Mouse (Mus musculus) kidney, adult 9 months (tissue): ENCODE measurements around the gene Aldh16a1.
"Not testable (repeated sequence)": the region's sequence is repeated elsewhere in the genome, so short reads cannot be mapped to it uniquely, and the experiment has no call there.

ENCODE experiments used
- DNase-seq: peaks from one replicate; pipeline ENCODE4 v3.0.0; 2022

Aldh16a1 gene

DNA sequence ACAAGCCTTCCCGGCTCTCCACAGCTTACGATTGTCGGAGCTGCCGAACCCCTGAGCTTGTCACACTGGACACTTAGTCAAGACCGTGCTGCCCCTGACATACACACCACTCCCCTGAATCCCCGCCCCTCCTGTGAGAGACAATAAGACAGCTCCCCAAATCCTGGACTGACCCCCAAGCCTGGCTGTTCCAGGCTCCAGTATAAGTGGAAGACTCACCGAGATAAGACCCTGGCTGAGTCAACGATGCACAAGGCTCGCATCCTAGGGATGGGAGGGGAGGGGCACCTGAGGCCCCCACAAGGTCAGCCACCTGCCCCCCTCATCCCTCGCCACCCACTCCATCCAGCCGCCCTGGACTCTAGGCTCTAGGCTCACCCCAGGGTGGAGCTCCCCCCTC, 22.5 kb downstream of the Aldh16a1 start:
- DNase-seq, result no peak

DNA sequence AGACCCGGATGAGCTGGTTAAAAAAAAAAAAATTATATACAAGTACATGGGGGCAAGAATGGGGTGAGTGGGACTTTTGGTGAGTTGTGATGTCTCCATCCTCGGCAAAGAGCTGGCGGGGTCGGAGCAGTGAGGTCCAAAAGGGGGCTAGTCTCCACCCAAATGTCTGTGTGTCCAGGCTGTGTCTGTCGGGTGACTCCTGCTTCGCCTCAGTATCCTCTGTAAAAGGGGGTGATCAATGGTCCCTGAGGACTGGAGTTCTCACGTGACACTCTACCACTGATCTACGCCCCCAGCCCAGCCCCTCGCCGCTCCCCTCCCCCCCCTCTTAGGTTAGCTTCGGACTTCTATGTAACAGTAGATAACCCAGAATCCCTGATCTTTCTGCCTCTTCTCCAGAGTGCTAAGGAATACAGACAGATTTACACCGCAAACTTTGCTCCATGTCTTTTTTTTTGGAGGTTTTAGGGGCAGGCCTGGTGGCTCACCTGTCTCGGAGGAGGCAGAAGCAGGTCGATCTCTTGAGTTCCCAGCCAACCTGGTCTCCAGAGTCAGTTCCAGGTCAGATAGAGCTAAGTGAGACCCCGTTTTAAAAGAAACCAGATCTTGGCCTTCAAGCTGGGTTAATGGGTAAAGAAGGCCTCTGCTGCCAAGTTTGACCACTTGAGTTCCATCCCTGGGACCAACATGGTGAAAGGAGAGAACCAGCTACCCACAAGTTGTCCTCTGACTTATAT, 24.4 kb downstream of the Aldh16a1 start:
- DNase-seq, result no peak

DNA sequence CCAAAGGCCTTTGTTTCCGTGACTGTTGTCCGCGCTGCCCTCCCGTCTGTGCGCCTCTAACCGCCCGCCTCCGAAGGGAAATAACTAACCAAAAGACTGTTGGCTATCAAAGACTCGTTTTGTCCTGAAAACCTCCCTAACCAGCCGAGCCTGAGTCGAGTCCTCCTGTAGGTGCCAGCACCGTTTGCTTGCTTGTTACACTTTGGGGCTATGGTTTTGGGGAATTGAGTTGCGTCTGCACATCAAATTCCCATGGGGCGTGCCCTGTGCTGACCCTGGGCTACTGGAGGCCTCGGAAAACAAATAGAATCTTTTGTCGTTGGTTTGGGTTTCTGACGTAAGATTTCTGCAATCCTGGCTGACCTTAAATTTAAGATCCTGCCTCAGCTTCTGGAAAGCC, 25.1 kb downstream of the Aldh16a1 start:
- DNase-seq, result no peak

DNA sequence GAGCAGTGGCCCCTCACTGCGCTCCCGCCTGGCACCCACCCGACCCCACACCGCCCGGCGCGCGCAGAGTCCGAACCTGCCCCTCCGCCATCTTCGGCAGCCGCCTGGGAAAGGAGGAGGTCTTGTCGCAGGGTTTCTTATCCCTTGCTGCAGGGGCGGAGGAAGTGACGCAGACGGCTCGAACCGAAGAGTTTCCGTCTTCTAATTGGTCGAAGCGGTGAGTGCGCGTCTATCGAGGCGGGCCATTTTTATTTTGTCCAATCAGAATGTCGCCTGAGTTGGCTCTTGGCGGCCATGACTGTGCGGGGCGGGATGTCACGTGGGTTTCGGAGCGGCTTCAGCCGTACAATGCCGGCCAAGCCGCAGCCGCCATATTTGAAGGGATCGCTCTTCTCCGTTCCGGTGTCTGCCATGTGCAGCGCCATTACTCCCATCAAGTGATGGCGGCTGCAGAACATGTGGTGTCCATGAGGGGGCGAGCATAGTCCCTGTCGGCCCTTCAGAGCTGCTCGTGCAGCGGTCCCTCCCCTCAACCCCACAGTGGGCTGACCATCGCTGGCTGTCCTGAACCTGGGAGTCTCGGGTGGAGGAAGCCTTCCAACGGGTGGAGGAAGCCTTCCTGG, 25.6 kb downstream of the Aldh16a1 start, which contains the start of gene Rpl13a:
Gene Rpl13a, minus strand, starts transcription at position 138 of the 623 bp plus-strand sequence.
- peak; percentile 100 for DNase-seq

DNA sequence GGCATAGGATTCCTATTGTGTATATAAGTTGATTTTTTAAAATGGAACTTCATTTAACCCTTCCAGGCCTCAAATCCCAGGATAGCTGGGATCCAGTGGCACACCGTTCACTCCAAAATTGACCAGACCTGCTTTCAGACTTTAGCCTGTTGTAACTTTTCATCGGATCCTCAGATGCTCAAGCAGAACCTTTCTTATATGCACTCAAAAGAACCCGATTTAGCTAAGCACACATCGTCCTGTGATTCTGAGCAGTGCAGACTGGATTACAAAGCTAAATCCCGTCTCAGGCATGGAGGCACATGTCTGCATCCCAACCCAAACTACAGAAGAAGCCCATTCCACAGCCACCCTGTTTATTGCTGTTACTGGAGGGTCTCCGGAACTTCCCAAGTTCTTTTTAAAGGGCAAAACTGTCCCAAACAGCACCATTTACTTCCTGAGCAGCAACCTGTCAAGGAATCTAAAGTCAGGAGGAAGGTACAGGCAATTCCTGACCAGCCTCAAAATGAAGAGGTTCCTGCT, 26.6 kb downstream of the Aldh16a1 start:
- no peak for DNase-seq

DNA sequence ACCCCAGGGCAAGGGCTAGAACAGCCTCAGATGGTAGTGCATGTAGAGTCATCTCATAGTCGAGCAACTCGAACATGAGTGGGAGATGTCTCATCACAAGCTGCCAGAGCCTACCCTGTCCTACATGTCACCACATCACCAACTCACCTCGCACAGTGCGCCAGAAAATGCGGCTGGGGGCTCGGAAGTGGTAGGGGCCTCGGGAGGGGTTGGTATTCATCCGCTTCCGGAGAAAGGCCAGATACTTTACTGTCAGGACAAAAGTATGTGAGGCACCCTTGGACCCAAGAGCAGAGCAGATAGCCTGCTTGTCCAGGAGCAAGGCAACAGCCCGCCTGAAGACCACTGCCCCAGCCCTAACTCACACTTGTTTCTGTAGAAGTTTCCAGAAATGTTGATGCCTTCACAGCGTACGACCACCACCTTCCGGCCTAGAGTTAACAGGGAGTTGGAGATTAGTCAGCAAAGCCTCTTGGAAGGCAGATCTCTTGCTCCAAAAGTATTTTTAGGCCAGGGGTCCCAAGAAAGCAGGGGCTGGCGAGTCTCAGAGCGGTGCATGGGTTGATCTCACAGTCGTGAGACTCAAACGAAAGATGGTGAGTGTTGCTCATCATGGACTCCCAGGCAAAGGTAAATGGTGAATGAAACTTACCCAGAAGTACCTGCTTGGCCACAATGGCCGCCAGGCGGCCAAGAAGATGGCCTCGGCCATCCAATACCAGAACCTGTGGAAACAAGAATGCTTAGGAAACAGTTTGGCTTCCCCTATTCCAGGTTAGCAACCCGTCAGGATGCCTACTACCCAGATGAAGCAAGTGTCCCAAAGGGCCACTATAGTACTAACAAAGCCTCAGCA, 27.3 kb downstream of the Aldh16a1 start:
- DNase-seq, result no peak

DNA sequence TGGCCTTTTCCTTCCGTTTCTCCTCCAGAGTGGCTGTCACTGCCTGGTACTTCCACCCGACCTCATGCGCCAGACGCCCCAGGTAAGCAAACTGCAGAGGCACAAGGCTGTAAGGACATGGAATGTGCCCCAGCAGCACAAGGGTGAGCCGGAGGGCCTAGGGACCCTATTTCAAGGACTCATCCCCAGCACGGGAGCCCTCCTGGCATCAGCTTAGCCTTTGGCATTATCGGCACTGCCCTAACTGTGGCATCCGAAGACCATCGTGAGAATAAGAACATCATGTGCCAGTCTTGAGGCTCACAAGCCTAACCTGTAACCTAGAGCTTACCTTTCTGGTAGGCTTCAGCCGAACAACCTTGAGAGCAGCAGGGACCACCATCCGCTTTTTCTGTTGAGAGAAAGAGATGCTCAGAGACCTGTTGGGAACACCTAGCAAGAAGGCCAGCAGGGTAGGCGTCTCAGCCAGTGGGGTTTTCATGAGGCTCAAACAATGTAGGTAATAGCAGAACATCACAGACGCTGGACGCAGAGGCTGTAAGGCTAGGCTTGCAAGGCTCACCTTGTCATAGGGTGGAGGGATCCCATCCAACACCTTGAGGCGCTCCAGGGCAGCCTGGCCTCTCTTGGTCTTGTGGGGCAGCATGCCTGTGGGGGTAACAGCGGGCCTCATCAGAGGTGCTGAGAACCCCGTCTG, 28.1 kb downstream of the Aldh16a1 start:
- DNase-seq, result no peak

DNA sequence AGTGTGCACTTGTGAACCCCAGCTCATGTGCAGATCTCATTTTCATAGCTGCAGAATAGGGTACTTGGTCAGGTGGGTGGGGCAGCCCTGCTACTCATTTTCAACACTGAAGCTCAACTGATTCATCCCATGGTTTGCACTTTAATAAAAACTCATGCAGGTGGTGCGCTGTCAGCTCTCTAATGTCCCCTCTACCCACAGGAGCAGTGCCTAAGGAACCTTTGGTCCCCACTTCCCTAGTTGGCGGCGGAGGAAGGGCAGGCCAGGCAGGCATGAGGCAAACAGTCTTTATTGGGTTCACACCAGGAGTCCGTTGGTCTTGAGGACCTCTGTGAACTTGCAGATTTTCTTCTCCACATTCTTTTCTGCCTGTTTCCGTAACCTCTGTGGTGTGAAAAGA, 28.7 kb downstream of the Aldh16a1 start:
- not testable (repeated sequence) for DNase-seq

DNA sequence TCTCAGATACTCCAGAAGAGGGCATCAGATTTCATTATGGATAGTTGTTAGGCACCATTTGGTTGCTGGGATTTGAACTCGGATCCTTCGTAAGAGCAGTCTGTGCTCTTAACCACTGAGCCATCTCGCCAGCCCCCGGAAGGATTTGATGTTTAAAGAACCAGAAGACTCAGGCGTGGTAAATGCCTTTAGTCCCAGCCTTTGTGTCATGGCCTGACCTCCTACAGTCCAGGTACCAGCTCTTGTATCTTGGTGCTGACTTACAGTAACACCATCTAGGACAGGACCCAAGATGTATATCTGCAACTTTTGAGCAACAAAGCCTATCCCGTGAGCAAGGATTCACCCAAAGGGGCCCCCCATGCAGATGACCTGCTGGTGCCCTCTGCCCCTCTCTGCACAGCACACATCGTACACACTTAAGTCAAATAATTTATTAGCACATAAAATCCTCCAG, 29.2 kb downstream of the Aldh16a1 start:
- no peak for DNase-seq

DNA sequence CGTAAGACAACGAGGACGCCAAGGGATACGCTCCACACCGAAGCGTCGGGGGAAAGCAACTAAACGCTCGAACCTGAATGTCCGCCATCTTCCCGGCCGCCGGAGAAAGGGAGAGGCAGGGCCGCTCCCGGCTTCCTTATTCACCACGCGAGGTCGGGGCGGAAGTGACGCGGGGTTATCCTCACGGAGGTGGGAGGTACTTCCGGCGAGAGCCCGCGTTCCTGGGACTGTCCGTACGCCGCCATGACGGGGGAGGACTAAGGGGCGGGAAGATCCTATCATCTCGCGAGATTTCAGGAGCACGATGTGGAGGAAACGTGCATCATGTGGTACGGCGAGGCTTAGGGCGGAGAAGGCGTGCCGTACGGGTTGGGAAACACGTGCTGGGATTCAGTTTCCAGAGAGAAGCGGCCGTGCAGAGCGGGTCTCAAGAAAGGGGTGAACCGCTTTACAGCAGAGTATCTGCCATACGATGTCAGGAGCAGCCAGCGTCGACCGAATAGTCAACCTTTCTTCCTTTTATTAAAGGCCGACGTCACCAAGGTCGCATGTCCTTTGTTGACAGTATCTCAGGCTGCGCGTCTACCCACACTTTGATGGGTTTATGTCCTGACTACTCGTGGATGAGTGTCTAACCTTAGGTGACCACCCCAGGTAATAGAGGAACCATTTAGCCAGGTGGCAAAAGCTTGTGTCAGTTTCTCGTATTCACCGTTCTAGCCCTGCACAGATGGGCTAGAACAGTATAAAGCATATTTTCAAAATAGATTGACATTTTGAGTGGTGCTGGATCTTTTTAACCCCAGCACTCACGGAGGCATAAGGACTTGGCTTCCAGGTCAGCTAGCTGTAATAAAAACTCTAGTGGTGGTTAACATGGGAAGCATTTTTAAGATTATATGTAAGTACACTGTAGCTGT, 29.9 kb downstream of the Aldh16a1 start, which contains the start of gene Rps11:
Gene Rps11, minus strand, starts transcription at position 216 of the 920 bp plus-strand sequence.
- DNase-seq, result peak; percentile 99

DNA sequence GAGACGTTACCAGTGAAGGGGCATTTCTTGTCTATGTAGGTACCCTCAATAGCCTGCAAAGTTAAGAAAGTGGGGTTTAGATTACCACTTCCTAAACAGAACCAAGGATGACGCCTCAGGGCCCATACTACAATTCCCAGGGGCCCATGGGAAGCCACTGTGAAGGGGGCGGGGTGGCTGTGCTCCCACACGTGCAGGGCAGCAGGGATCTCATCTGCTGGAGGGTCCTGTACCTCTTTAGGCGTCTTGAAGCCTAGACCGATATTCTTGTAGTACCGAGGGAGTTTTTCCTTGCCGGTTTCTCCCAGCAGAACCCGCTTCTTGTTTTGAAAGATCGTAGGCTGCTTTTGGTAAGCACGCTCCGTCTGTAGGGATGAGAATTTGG, 31.2 kb downstream of the Aldh16a1 start:
- DNase-seq, result no peak

DNA sequence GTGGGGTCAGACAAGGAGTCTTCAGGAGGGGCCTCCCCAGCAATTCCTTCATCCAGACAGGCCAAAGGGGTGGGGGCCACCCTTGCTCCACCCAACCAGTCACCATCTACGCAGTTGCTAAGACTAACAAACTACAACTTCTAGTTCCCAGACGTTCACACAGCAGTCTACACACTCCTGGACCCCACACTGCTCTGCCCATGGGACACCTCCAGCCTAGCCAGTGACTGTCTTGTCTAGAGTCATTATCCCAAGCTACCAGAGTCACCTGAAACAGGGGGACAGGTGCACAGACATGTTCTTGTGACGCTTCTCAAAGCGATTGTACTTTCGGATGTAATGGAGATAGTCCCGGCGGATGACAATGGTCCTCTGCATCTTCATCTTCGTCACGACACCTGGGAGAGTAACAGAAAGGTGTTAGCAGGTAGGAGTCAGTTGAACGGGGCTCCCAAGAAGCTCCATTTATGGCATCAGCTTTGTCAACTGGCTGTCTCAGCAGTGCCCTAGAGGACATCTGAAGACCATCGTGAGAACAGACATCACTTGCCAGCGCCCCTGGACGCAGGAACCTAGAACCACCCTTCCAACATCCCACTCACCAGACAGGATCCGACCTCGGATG, 31.7 kb downstream of the Aldh16a1 start:
- no peak for DNase-seq

DNA sequence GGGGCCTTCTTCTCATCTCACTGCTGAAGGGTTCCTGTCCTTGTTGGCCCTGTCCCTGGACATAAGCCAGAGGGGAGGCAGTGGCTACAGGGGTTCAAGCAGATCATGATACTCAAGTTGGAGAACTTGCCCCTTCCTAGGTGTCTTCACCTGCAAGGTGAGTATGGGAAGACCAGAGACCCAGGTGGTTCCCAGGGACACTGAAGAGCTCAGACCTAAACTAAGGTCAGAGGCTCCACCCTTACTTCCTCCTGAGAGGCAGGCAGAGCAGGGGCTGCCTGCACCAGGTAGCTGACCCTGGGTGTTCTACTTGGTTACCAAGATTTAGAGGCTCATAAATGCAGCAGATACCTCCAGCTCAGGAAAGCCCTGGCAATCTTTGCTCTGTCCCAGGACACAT, 32.4 kb downstream of the Aldh16a1 start:
- no peak for DNase-seq

DNA sequence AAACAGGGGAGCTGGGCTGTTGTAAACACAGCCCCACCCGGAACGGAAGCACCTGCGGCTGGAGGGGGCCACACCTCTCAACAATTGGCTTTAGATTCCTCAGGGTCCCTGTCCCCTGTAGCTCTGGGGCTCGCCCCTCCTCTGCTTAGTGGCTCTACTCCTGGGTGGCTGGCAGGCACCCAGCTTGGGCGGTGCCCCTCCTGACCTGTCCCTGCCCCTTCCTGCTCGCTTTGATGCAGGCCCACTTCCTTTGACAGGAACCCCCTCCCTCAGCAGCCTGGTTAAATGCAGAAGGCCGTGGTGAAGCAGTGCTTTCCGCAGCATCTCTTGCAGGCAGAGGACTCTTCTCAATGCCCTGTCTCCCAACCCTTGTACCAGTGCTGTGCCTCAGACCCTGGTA, 33.0 kb downstream of the Aldh16a1 start:
- no peak for DNase-seq

DNA sequence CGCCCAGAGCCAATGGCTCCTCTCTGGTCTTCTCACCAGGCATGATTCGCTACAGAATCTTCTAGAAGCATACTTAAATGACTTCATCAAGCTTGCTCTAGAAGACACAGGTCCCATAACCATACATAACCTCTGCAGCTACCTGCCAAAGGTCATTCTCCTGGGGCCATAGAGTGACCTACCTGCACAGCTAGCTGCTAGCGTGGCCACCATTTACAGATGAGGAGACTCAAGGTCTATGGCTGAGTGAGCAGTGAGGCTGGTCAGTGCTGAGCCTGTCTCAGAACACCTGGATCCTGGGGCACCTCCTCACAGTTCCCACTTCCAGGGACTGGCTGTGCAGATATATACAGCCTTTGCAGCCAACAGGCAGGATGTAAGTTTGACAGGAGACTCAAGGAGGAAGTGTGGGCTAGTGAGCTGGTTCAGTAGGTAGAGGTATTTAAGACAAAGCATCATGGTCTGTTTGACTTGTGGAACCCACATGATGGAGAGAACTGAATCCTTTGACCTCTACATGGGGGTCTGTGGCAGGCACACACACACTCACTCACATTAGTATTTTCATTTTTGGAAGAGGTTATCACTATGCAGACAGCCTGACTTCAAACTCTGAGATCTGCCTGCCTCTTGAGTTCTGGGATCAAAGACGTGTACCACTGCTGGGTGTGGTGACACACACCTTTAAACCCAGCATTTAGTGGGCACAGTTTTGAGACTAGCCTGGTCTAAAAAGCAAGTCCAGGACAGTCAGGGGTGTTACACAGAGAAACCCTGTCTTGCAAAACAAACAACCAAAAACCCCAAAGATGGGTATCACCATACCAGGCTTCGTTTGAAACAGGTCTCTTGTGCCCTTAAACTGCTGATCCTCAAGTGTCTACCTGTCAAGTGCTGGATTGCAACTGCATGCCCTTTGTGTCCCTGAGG, 34.3 kb downstream of the Aldh16a1 start:
- no peak for DNase-seq

DNA sequence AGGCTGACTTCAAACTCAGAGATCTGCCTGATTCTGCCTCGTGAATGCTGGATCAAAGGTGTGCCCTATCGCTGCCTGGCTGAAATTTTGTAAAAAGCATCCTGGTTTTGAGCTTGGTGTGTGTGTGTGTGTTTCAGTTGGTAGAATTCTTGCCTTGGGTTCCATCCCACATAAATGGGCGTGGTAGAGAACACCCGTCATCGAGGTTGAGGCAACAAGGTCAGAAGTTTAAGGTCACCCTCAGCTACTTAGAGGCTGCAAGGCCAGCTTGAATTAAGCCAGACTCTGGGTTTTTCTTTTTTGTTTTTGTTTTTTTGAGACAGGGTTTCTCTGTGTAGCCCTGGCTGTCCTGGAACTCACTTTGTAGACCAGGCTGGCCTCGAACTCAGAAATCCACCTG, 36.0 kb downstream of the Aldh16a1 start:
- DNase-seq, result no peak

DNA sequence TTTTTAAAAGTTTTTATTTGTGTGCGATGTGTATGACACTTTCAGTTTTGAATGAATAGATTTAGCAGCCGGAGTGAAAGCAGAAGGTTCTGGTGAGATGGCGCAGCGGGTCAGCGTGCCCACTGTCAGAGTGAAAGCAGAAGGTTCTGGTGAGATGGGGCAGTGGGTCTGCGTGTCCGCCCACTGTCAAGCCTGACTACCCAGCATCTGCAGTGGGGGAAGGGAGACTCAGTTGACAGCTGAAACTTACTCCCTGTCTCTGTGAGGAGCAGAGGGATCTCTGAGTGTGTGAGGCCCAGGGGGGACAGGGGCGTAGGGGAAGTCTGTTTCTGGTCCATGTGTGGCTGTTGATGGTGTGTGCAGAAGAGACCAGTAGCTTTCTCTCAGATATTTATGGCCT, 36.8 kb downstream of the Aldh16a1 start:
- DNase-seq, result no peak

DNA sequence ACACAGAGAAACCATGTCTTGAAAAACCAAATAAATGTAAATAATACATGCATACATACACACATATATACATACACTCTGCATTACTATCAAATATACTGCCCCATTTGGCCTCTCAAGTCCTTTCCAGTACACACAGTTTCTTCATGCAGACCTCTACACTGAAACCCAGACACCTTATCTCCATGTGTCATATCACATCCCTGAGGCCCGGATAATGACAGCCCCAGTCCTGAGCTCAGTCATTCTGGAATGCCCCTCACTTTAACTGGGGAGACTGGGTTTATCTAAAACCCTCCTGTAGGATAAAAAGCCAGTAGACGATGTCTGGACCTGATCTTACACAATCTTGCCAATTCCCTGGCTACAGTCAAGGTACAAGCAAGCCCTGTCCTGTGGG, 40.9 kb downstream of the Aldh16a1 start:
- DNase-seq, result no peak

DNA sequence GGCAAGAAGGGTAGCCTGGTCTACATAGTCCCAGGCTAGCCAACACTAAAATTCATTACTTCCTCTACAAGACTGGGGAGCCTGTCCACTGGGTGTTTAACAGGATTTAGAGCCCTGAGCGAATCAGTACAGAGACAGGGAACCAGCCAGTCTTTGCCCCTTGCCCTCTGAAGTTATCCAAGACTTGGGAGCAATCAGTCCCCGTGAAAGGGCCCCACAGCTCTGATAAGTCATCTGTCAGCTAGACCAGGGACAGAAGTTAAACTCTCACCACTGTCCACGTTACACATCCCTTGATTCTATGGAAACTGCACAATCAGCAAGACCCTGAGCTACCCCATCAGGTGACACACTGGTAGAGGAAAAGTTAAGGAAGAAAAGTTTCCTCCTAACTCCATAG, 41.9 kb downstream of the Aldh16a1 start:
- DNase-seq, result no peak

DNA sequence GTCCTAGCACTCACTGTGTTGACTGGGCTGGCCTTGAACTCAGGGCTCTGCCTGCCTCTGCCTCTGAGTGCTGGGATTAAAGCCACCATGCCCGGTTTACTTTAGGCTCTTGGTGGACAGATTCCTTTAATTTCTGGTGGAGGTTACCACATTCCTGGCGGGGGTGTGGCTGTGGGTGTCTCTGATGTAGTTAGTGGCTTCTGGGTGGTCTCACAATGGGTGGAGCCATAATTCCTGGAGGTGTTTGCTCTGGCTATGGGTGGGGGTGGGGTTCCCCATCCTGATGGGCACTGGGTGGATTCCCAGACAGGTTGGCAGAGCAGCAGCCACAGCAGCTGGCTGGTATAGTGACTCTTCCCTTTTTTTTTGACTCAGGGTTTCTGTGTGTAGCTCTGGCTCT, 42.4 kb downstream of the Aldh16a1 start:
- DNase-seq, result no peak
